Mouse (Mus musculus): ENCODE measurements around the gene Aaed1. TPM values are rescaled to one million over a fixed set of nuclear protein-coding genes. Genes with fewer than 3 reads are reported as not detected.

Gene Aaed1
- polyA plus RNA-seq, 1 experiment from 2014 or later = 29.9 TPM

DNA sequence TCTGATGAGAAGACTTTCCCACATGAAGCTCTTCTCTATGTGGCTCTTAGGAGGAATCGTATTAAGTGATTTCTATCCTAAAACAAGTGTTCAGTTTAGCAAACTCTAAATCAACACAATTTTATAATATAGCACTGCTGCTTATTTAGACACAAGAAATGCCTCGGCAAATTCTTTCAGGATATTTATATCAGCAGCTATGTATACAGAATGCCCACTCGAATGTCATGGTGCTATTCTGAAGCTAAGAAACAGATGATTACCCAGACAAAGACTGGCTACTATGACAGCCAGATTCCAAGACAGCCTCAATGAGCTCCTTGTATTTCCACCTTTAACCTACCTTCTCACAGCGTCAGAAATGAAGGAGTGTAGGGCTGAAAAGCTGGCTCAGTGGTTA, 79.4 kb downstream of the Aaed1 start:
- no peaks in the 10 kb centered on the region for H3K9me3 ChIP-seq (ENCODE audit: control insufficient read depth)
- ATAC-seq = no peak
- H3K27ac ChIP-seq (ENCODE audit: low read depth, low read length) = no peak overlapping the region
- no peaks in the 10 kb centered on the region for H3K36me3 ChIP-seq (ENCODE audit: control insufficient read depth, insufficient read depth)
- H3K4me3 ChIP-seq (ENCODE audit: low read depth, low read length) = no peak overlapping the region
- no peak for TF ChIP-seq CTCF (IDR thresholded peaks at IDR 0.05; ENCODE audit: low read depth)
- no peak overlapping the region for H3K4me2 ChIP-seq (replicated peaks; ENCODE audit: low read depth)
- WGBS = 70% methylated on average over 4 of the region's 4 CpGs
- no peaks in the 10 kb centered on the region for H3K27me3 ChIP-seq (replicated peaks; ENCODE audit: control insufficient read depth, insufficient read depth, low read length)
- no peaks in the 10 kb centered on the region for H3K4me1 ChIP-seq (replicated peaks; ENCODE audit: control insufficient read depth, insufficient read depth, low read length)
- no peak overlapping the region for H3K9ac ChIP-seq (ENCODE audit: low read depth, low read length)

DNA sequence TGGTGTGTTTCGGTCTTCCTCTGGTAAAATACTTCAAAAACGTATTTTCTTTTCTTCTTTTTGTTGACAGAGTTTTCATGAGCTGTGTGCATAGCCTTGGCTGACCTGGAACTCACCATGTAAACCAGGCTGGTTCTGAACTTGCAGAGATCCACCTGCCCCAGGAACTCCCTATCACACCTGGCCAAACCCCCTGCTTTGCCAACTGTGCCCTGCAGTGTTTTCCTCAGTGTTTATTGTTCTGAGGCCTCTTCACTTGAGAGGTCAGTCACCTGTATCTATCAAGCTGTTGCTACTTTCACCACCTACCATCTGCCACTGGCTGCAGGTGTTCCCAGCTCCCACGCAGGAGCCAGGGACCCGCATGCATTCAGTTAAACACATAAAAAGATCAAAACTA, 85.8 kb downstream of the Aaed1 start:
- no peaks in the 10 kb centered on the region for H3K4me1 ChIP-seq (replicated peaks; ENCODE audit: control insufficient read depth, insufficient read depth, low read length)
- ATAC-seq = no peak
- WGBS = 75% methylated on average over 4 of the region's 4 CpGs
- no peak overlapping the region for H3K4me2 ChIP-seq (replicated peaks; ENCODE audit: low read depth)
- H3K9ac ChIP-seq (ENCODE audit: low read depth, low read length) = no peak overlapping the region
- no peak for TF ChIP-seq CTCF (IDR thresholded peaks at IDR 0.05; ENCODE audit: low read depth)
- no peak overlapping the region for H3K27ac ChIP-seq (ENCODE audit: low read depth, low read length)
- H3K4me3 ChIP-seq (ENCODE audit: low read depth, low read length) = no peak overlapping the region
- no peaks in the 10 kb centered on the region; the same call in 1 of the 2 replicates for H3K36me3 ChIP-seq (ENCODE audit: control insufficient read depth, insufficient read depth)
- H3K9me3 ChIP-seq (ENCODE audit: control insufficient read depth) = no peaks in the 10 kb centered on the region
- no peaks in the 10 kb centered on the region for H3K27me3 ChIP-seq (replicated peaks; ENCODE audit: control insufficient read depth, insufficient read depth, low read length)

DNA sequence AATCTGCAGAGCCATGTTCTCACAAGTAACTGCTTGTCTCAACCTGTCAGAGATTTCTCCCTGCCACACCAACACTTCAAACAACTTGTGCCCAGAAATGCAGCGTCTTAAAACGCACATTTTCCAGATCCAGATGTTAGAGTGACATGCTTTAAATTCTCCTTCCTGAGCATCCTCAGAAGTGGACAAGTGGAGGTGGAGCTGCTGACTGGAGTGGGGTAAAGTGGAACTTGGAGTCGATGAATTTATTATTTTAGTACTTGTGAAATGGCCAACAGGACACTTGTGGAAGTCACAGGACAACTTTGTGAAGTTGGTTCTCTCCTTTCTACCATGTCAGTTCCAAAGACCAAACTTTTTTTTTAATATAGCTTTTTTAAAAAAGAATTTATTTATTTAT, 86.8 kb downstream of the Aaed1 start:
- Histone ChIP-seq H3K27me3 (replicated peaks; ENCODE audit: control insufficient read depth, insufficient read depth, low read length) (no peaks in the 10 kb centered on the region), H3K9me3 (ENCODE audit: control insufficient read depth) (no peaks in the 10 kb centered on the region), H3K9ac (ENCODE audit: low read depth, low read length) (no peak overlapping the region), H3K4me3 (ENCODE audit: low read depth, low read length) (no peak overlapping the region), H3K4me2 (replicated peaks; ENCODE audit: low read depth) (no peak overlapping the region), H3K27ac (ENCODE audit: low read depth, low read length) (no peak overlapping the region), H3K36me3 (ENCODE audit: control insufficient read depth, insufficient read depth) (peaks cover 3% of the 10 kb centered on the region; the same call in 1 of the 2 replicates), H3K4me1 (replicated peaks; ENCODE audit: control insufficient read depth, insufficient read depth, low read length) (no peaks in the 10 kb centered on the region)
- no peak for ATAC-seq
- no peak for TF ChIP-seq CTCF (IDR thresholded peaks at IDR 0.05; ENCODE audit: low read depth)
- 89% methylated on average over 3 of the region's 3 CpGs for WGBS

Other genes with a start within 250 kb of the Aaed1 start
- gene Hsd17b3, start 223.5 kb downstream of the Aaed1 start, polyA plus RNA-seq (2015; fragmentation: Nextera tagmentation; extraction: Ambion mirVana) = 0.31 and 0.41 TPM in 2 replicates
- gene Slc35d2, start 183.3 kb downstream of the Aaed1 start, polyA plus RNA-seq (2015; fragmentation: Nextera tagmentation; extraction: Ambion mirVana) = 11.9 and 12.6 TPM in 2 replicates
- gene Zfp367, start 159.5 kb downstream of the Aaed1 start, polyA plus RNA-seq (2015; fragmentation: Nextera tagmentation; extraction: Ambion mirVana) = 8.9 and 9.5 TPM in 2 replicates
- 11.8 and 12.7 TPM in 2 replicates for gene Habp4, start 150.9 kb downstream of the Aaed1 start, polyA plus RNA-seq (2015; fragmentation: Nextera tagmentation; extraction: Ambion mirVana)
- 15.0 and 17.2 TPM in 2 replicates for gene Cdc14b, start 37.4 kb downstream of the Aaed1 start, polyA plus RNA-seq (2015; fragmentation: Nextera tagmentation; extraction: Ambion mirVana)
- gene Ctsl, start 58.2 kb upstream of the Aaed1 start, polyA plus RNA-seq (2015; fragmentation: Nextera tagmentation; extraction: Ambion mirVana) = 1,058 and 1,193 TPM in 2 replicates
- gene Cdk20, start 119.6 kb upstream of the Aaed1 start, polyA plus RNA-seq (2015; fragmentation: Nextera tagmentation; extraction: Ambion mirVana) = 4.1 and 4.3 TPM in 2 replicates
- gene Fam240b, start 185.1 kb upstream of the Aaed1 start, polyA plus RNA-seq (2015; fragmentation: Nextera tagmentation; extraction: Ambion mirVana) = not detected in 2 replicates